Mouse (Mus musculus) CH12.LX (cell line): ENCODE measurements around the gene Dhx32. TPM values are rescaled to one million over a fixed set of nuclear protein-coding genes. Genes with fewer than 3 reads are reported as not detected.

Experiments
- DNase-seq: peaks from one replicate; pipeline ENCODE4 v3.0.0-alpha.2; 2013; ENCODE audit errors: extremely low read depth
- H3K27ac ChIP-seq: 2 replicates; pipeline ENCODE4 v1.5.1; 2012; ENCODE audit warnings: low read depth, mild to moderate bottlenecking, control low read depth, moderate library complexity; ENCODE audit not compliant: insufficient read depth
- H3K27me3 ChIP-seq: replicated peaks from 2 replicates; pipeline ENCODE3; 2012; ENCODE audit warnings: inconsistent platforms
- H3K36me3 ChIP-seq, 2 experiments: replicated peaks in 1 of 2; 2 replicates each; pipeline versions ENCODE3 to v1.6.1; 2012; ENCODE audit warnings: inconsistent platforms in 1 of 2, low read length in 1 of 2, mild to moderate bottlenecking in 1 of 2, mixed read lengths in 1 of 2, moderate library complexity in 1 of 2; ENCODE audit not compliant: control insufficient read depth in 1 of 2, insufficient read depth in 1 of 2
- H3K4me1 ChIP-seq, 2 experiments: 2 replicates each; pipeline ENCODE4 v1.6.1; 2012; ENCODE audit warnings: inconsistent platforms in 1 of 2, moderate library complexity in 1 of 2; ENCODE audit not compliant: insufficient read depth in 2 of 2, control insufficient read depth in 1 of 2
- H3K4me2 ChIP-seq: 2 replicates; pipeline ENCODE4 v1.6.1; 2012; ENCODE audit warnings: low read depth, mild to moderate bottlenecking, control low read depth; ENCODE audit not compliant: poor library complexity, insufficient read depth, severe bottlenecking
- H3K4me3 ChIP-seq, 3 experiments: fragments of 150-350 bp in 1 of 3; sonication (generic) in 1 of 3; replicated peaks in 1 of 3; 2 replicates each; pipeline versions ENCODE3 to v1.5.1; 2011 to 2012; ENCODE audit warnings: low read depth in 2 of 3, low read length in 2 of 3, mild to moderate bottlenecking in 2 of 3, moderate library complexity in 2 of 3, control low read depth in 1 of 3, improper control_type of control experiment in 1 of 3, inconsistent platforms in 1 of 3, mixed read lengths in 1 of 3; ENCODE audit not compliant: poor library complexity in 1 of 3
- H3K79me2 ChIP-seq: replicated peaks from 2 replicates; pipeline ENCODE4 v1.6.1; 2012; ENCODE audit warnings: mild to moderate bottlenecking, moderate library complexity; ENCODE audit not compliant: control insufficient read depth, poor library complexity, insufficient read depth, severe bottlenecking; ENCODE audit errors: extremely low read depth
- H3K9ac ChIP-seq: 2 replicates; pipeline ENCODE4 v1.6.1; 2012; ENCODE audit warnings: low read depth, mild to moderate bottlenecking, control low read depth, moderate library complexity; ENCODE audit not compliant: insufficient read depth
- H3K9me3 ChIP-seq: replicated peaks from 2 replicates; pipeline ENCODE3; 2012; ENCODE audit warnings: low read length, inconsistent platforms, mixed read lengths
- BHLHE40 ChIP-seq: IDR thresholded peaks from 2 replicates; pipeline ENCODE4 v1.6.1; 2011; ENCODE audit warnings: mild to moderate bottlenecking, low read depth, low read length, improper control_type of control experiment
- CHD1 ChIP-seq: IDR thresholded peaks from 2 replicates; pipeline ENCODE4 v1.6.1; 2012; ENCODE audit warnings: low read depth, low read length, improper control_type of control experiment, inconsistent platforms
- CHD2 ChIP-seq: IDR thresholded peaks from 2 replicates; pipeline ENCODE4 v1.6.1; 2011; ENCODE audit warnings: low read length, improper control_type of control experiment
- E2F4 ChIP-seq: IDR thresholded peaks from 2 replicates; pipeline ENCODE4 v1.6.1; 2011; ENCODE audit warnings: low read depth, low read length, improper control_type of control experiment; ENCODE audit not compliant: insufficient replicate concordance
- EP300 ChIP-seq: IDR thresholded peaks from 2 replicates; pipeline ENCODE4 v1.6.1; 2011; ENCODE audit warnings: low read length, improper control_type of control experiment
- ETS1 ChIP-seq: conservative IDR thresholded peaks from 2 replicates; pipeline ENCODE4 v1.6.1; 2012; ENCODE audit warnings: low read depth, mild to moderate bottlenecking, inconsistent platforms, low read length, improper control_type of control experiment, moderate library complexity
- HCFC1 ChIP-seq: IDR thresholded peaks from 2 replicates; pipeline ENCODE4 v1.6.1; 2012; ENCODE audit warnings: low read depth, mild to moderate bottlenecking, inconsistent platforms, low read length, improper control_type of control experiment
- IRF4 ChIP-seq: IDR thresholded peaks from 2 replicates; pipeline ENCODE4 v1.6.1; 2014; ENCODE audit warnings: low read depth, mild to moderate bottlenecking, inconsistent platforms, low read length, improper control_type of control experiment
- JUN ChIP-seq: IDR thresholded peaks from 2 replicates; pipeline ENCODE4 v1.6.1; 2011; ENCODE audit warnings: low read depth, mild to moderate bottlenecking, low read length, improper control_type of control experiment, moderate library complexity; ENCODE audit not compliant: insufficient read depth
- JUND ChIP-seq: conservative IDR thresholded peaks from 2 replicates; pipeline ENCODE4 v1.6.1; 2011; ENCODE audit warnings: low read depth, low read length, improper control_type of control experiment
- MAFK ChIP-seq: IDR thresholded peaks from 2 replicates; pipeline ENCODE4 v1.6.1; 2011; ENCODE audit warnings: low read length, improper control_type of control experiment; ENCODE audit not compliant: insufficient replicate concordance
- MAX ChIP-seq: IDR thresholded peaks from 2 replicates; pipeline ENCODE4 v1.6.1; 2011; ENCODE audit warnings: low read length, improper control_type of control experiment
- MAZ ChIP-seq: IDR thresholded peaks from 2 replicates; pipeline ENCODE4 v1.6.1; 2012; ENCODE audit warnings: low read depth, mild to moderate bottlenecking, inconsistent platforms, low read length, improper control_type of control experiment, moderate library complexity
- POLR2A ChIP-seq: IDR thresholded peaks from 2 replicates; pipeline ENCODE4 v1.6.1; 2011; ENCODE audit warnings: low read depth, mild to moderate bottlenecking, improper control_type of control experiment, low read length
- POLR2AphosphoS2 ChIP-seq: IDR thresholded peaks from 2 replicates; pipeline ENCODE4 v1.6.1; 2011; ENCODE audit warnings: low read depth, low read length, improper control_type of control experiment
- RAD21 ChIP-seq: IDR thresholded peaks from 2 replicates; pipeline ENCODE4 v1.6.1; 2011; ENCODE audit warnings: low read depth, mild to moderate bottlenecking, low read length, improper control_type of control experiment, moderate library complexity
- UBTF ChIP-seq: IDR thresholded peaks from 2 replicates; pipeline ENCODE4 v1.6.1; 2012; ENCODE audit warnings: low read depth, mild to moderate bottlenecking, inconsistent platforms, low read length, improper control_type of control experiment, moderate library complexity
- USF2 ChIP-seq: conservative IDR thresholded peaks from 2 replicates; pipeline ENCODE4 v1.6.1; 2011; ENCODE audit warnings: low read depth, low read length, improper control_type of control experiment
- ZC3H11A ChIP-seq: IDR thresholded peaks from 2 replicates; pipeline ENCODE4 v1.6.1; 2012; ENCODE audit warnings: low read depth, mild to moderate bottlenecking, inconsistent platforms, low read length, improper control_type of control experiment
- ZKSCAN1 ChIP-seq: IDR thresholded peaks from 2 replicates; pipeline ENCODE4 v1.6.1; 2012; ENCODE audit warnings: low read depth, inconsistent platforms, low read length, improper control_type of control experiment, borderline replicate concordance
- dilution Hi-C: fragments of 300-500 bp; cut with MboI; formaldehyde crosslinking; loops from 2 replicates; pipeline ENCODE4 v1.14.3; 2020; ENCODE audit warnings: low sequenced_read_pairs; ENCODE audit not compliant: extremely low pct_unique_long_range_greater_than_20kb, extremely low pct_ligation_motif_present
- in situ Hi-C: fragments of 300-500 bp; cut with MboI; formaldehyde crosslinking; loops from 3 replicates; pipeline ENCODE4 v1.14.3; 2019; ENCODE audit warnings: low sequenced_read_pairs, low pct_ligation_motif_present, low pct_unique_long_range_greater_than_20kb, mixed read lengths
- polyA plus RNA-seq: library from polyadenylated mRNA; unstranded; fragments of >175 nt; gene quantifications from 2 replicates; pipeline ENCODE4 v1.2.1, GENCODE M21; 2012; ENCODE audit warnings: low read depth; ENCODE audit not compliant: insufficient read length
- total RNA-seq, 2 experiments: library from RNA; depleted of rRNA; stranded (reverse); fragments of 300-350 nt in 1 of 2; fragments of >200 nt in 1 of 2; gene quantifications; 2 replicates each; pipeline ENCODE4 v1.2.3; 2012 to 2014

Dhx32 gene
- total and polyA plus RNA-seq, 3 experiments: 16.3 to 20.6 (median 16.9) TPM

DNA sequence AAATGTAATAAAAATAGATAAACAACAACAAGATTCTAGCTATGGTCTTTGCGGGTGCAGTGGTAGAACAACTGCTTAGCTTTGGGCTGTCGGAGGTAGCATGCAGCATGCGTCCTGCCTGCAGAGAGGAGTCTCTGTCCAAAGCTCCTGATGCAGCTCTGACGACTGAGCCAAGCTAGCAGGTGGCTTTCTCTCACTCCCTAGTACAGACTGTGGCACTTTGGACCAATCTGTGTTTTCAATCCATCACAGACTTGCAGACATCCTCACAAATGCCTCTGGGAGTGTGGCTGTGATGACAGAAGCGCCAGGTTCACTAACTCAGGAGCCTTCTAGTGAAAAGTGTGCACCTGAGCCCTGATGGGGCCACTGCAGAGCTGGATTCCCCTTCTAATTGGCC lies 53.2 kb downstream of the Dhx32 start:
- in situ Hi-C loops: no loop called here

DNA sequence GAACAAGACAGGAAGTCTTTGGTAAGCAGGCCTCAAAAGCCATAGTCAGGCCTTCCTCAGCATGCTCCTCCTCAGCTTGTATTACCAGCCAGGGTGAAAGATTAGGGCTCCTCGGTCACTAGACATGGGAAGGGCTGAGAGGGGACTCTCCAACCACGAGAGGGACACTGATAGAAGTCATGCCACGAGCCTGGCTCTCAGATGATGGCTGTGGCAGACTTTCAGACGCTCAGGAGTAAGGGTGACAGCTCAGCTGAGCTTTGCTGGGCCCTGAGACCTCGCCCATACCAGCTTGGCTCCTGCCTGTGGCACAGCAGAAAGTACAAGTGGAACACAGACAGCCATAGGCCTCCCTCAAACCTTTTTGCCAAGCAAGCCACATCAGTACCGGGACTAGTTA lies 55.5 kb downstream of the Dhx32 start:
- DNase-seq: no peak
- H3K36me3 ChIP-seq: peaks cover 35 to 52% of the 10 kb centered on the region in 2 experiments
- no peaks in the 10 kb centered on the region for H3K79me2 ChIP-seq
- no peaks in the 10 kb centered on the region for H3K4me1 ChIP-seq
- H3K27me3 ChIP-seq: no peaks in the 10 kb centered on the region
- no peaks in the 10 kb centered on the region for H3K9me3 ChIP-seq
- in situ Hi-C loops: no loop called here
- H3K4me3 ChIP-seq: no peak overlapping the region
- no peak overlapping the region for H3K9ac ChIP-seq
- H3K4me2 ChIP-seq: no peak overlapping the region
- H3K27ac ChIP-seq: no peak overlapping the region
- TF ChIP-seq BHLHE40 (no peak), USF2 (no peak), POLR2AphosphoS2 (no peak), RAD21 (no peak), HCFC1 (no peak), JUN (no peak)
- TF ChIP-seq, all 38 proteins: peak for 0
- dilution Hi-C loops: no loop called here

More for the DNA sequence above, 53.2 kb downstream of the Dhx32 start:
- H3K27me3 ChIP-seq: no peaks in the 10 kb centered on the region
- dilution Hi-C loops: no loop called here
- no peaks in the 10 kb centered on the region for H3K79me2 ChIP-seq
- H3K9me3 ChIP-seq: no peaks in the 10 kb centered on the region
- H3K4me2 ChIP-seq: no peak overlapping the region
- H3K4me3 ChIP-seq: no peak overlapping the region
- no peak overlapping the region for H3K9ac ChIP-seq
- TF ChIP-seq MAZ (no peak), ZKSCAN1 (no peak), MAX (no peak), JUN (no peak), ETS1 (no peak), IRF4 (no peak), CHD1 (no peak), MAFK (no peak), BHLHE40 (no peak), HCFC1 (no peak), POLR2A (no peak), EP300 (no peak), ZC3H11A (no peak), UBTF (no peak), CHD2 (no peak), JUND (no peak), E2F4 (no peak)
- H3K36me3 ChIP-seq: peaks cover 26 to 49% of the 10 kb centered on the region in 2 experiments
- H3K4me1 ChIP-seq: no peaks in the 10 kb centered on the region
- no peak for DNase-seq
- H3K27ac ChIP-seq: no peak overlapping the region
